Mouse (Mus musculus) megakaryocyte-erythroid progenitor cell, adult 5-6 weeks (primary cell): Measurements from ENCODE around the gene Ube2c. TPM values are rescaled to one million over a fixed set of nuclear protein-coding genes. Genes with fewer than 3 reads are reported as not detected.
"Not testable (repeated sequence)": the region's sequence is repeated elsewhere in the genome, so short reads cannot be mapped to it uniquely, and the experiment has no call there.

ENCODE experiments used
- ATAC-seq: replicated peaks from 2 replicates; pipeline ENCODE4 v1.8.0; 2016; ENCODE audit warnings: mild to moderate bottlenecking, inconsistent platforms; ENCODE audit not compliant: severe bottlenecking, poor library complexity, low FRiP score, low TSS enrichment
- total RNA-seq, 2 experiments: library from RNA; stranded (forward) in 1 of 2; stranded (reverse) in 1 of 2; fragments of 200-1000, 215-1000 nt in 1 of 2; fragments of >200 nt in 1 of 2; fragmentation: Nextera tagmentation in 1 of 2; gene quantifications; 2 replicates each; pipeline ENCODE4 v1.2.3; 2014 to 2017

The Ube2c gene
- total RNA-seq, 2 experiments from 2014 or later = 159 to 194 TPM

- peak; percentile 48 for ATAC-seq
These were observed 15.2 kb downstream of the Ube2c start for GRCm38 (mm10) chr2:164784869-164785420.

DNA sequence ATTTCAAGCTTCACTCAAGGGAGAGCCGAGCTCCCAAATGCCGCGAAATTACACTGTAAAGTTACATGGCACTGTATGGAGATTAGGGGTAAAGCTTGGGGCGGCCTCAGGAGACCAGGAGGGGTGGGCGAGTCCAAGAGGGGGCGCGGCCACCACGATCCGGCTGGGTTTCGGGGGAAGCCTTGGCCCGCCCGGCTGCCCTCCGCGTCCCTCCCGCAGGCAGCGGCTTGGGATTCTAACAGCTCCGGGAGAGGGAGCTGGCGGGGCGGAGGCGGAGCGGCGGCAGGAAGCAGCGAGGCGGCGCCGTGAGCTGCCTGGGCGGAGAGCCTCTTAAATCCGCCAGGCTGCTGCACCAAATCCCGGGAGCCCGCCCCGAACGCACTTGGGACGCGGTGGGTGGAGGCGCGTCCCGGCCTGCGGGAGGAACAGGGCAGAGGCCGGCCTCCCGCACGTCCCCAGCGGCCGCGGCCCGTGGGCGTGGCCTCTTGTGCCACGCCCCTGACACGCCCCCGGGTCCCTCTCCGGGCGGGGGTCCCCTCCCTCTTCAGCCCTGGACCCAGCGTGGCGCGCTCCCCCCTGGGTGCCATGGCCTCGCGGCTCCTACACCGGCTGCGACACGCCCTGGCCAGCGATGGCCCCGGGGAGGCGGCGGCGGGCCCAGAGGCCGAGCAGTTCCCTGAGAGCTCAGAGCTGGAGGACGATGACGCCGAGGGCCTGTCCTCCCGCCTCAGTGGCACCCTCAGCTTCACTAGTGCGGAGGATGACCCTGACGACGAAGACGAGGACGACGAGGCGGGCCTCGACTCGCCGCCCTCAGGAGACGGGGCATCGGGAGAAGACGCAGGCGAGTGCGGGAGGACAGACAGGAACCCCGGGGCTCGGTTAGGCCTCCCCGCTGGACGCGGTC is 16.0 kb downstream of the Ube2c start, which contains the start of gene Snx21:
Snx21 (plus strand) TSS at position 343 of the 907 bp plus-strand sequence.
- ATAC-seq = peak; percentile 58

DNA sequence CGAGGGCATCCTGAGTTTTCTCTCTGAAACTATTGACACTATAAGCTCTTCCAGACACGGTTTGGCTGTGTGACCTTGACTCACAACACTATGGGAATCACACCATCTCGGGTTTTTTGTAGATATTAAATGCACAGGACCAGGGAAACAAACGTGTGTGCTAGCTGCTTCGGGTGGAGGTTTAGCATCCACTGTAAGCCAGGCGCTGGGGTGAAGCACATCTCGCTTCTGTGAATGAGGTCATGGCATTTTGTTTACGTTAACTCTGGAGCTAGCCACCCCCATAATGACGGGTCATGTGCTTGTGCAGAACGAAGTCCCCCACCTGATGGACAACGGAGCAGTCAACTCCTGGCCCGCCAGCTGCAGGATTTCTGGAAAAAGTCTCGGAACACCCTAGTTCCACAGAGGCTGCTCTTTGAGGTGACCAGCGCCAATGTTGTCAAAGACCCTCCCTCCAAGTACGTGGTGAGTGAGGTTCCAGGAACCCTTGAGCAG is 16.7 kb downstream of the Ube2c start:
- ATAC-seq = no peak

DNA sequence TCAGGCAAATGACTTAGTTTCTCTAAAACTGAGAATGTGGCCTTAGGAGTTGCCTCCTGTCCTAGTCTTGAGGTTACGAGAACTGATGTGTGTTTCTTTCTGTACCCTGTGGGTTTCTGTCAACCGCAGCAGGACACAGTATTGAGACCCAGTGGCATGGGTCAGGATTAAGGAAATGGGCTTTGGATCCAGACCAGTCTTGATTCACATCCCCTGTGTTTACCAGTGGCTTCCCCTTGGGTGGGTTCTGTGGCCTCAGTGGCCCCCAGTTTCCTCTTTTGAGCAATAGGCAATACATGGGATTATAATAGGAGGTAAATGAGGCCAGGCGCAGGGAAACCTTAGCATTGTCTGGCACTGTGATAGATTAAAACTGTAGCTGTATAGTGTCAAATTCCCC is 17.3 kb downstream of the Ube2c start:
- ATAC-seq = no peak

GRCm38 (mm10) chr2:164787779-164788178 is 18.1 kb downstream of the Ube2c start:
- no peak for ATAC-seq

GRCm38 (mm10) chr2:164788411-164788810 is 18.7 kb downstream of the Ube2c start:
- no peak for ATAC-seq

DNA sequence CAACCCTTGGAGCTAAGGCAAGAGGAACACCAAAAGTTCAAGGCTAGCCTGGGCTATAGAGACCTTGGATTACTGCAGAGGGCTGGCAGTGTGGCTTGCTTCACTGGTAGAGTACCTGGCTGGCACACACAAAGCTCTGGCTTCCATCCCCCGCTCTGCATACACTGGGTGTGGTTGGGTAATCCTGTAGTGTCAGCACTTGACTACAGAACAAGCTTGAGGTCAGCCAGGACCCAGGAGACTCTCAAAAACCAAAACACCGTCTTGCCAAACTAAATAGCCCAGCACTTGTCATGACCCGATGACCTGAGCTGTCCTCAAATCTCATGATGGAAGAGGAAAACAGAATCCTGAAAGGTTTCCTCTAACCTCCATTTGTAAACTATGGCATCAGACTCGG is 20.8 kb downstream of the Ube2c start:
- ATAC-seq = no peak

GRCm38 (mm10) chr2:164791841-164792261 is 22.2 kb downstream of the Ube2c start:
- no peak for ATAC-seq

GRCm38 (mm10) chr2:164792400-164793190 is 22.9 kb downstream of the Ube2c start:
- no peak for ATAC-seq

DNA sequence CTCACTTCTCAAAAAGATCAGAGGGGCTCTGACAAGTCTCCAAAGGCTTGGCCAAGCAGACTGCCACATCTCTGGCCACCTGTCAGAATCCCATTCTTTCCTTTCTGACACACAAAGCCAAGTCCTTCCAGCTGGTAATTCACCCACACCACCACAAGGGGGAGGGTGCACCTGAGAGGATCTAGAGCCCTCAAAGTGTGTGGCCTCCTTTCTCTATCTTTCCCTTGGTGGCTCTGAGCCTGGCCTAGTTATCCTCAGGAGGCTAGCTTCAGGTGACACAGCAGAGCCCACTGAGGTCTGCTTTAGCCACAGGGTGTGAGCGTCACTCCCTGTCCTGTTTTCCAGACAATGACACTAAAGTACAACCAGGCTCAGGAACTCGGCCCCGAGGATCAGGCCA is 23.5 kb downstream of the Ube2c start:
- ATAC-seq = peak; percentile 58

GRCm38 (mm10) chr2:164793772-164794171 is 24.1 kb downstream of the Ube2c start:
- peak; percentile 49 for ATAC-seq

DNA sequence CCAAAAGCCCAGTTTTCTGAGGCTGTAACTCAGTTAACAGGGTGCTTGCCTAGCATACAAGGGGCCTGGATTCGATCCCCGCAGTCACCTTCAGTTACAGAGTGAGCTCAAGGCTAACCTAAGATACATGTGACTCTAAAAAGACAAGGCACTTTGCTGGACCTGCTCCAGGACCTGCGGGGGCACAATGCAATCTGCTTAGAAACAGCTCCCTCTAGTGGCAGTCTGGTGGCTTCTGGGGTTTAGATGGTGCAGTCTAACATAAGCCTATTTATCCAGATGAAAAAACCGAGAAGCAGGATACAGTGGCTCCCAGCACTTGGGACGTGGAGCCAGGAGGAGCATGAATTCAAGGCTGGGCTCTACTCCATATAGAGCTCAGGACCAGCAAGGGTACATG is 24.6 kb downstream of the Ube2c start:
- peak; percentile 68 for ATAC-seq

DNA sequence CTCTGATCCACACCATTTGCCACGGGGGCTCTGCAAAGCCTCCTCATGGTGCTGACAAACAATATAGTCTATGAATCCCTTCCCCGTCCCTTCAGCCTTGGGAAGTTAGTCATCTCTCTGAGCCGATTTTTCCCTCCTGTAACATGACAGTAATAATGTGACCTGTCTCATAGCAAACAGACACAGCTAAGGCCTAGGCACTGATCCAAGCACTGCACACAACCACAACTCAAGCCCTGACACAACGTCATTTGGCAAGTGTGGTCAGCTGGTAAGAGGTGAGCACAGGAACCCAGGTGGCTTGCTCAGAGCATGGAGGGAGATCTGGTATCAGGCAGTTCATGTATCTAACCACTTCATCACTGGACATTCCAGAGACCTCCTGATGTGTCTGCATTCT is 26.2 kb downstream of the Ube2c start:
- no peak for ATAC-seq

DNA sequence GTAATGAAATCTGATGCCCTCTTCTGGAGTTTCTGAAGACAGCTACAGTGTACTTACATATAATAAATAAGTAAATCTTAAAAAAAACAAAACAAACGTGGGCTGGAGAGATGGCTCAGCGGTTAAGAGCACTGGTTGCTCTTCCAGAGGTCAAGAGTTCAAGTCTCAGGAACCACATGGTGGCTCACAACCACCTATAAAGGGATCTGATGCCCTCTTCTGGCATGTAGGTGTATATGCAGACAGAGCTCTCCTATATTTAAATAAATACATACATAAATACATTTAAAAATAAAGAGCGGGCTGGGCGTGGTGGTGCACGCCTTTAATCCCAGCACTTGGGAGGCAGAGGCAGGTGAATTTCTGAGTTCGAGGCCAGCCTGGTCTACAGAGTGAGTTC is 28.9 kb downstream of the Ube2c start:
- ATAC-seq = not testable (repeated sequence)

- ATAC-seq = no peak
These were observed 30.7 kb downstream of the Ube2c start for GRCm38 (mm10) chr2:164800252-164801004.

GRCm38 (mm10) chr2:164803201-164803920 is 33.7 kb downstream of the Ube2c start:
- no peak for ATAC-seq

GRCm38 (mm10) chr2:164803921-164804313 is 34.2 kb downstream of the Ube2c start:
- ATAC-seq = 0 out of 2 replicates have a peak, but pooled peaks have one; percentile 10

DNA sequence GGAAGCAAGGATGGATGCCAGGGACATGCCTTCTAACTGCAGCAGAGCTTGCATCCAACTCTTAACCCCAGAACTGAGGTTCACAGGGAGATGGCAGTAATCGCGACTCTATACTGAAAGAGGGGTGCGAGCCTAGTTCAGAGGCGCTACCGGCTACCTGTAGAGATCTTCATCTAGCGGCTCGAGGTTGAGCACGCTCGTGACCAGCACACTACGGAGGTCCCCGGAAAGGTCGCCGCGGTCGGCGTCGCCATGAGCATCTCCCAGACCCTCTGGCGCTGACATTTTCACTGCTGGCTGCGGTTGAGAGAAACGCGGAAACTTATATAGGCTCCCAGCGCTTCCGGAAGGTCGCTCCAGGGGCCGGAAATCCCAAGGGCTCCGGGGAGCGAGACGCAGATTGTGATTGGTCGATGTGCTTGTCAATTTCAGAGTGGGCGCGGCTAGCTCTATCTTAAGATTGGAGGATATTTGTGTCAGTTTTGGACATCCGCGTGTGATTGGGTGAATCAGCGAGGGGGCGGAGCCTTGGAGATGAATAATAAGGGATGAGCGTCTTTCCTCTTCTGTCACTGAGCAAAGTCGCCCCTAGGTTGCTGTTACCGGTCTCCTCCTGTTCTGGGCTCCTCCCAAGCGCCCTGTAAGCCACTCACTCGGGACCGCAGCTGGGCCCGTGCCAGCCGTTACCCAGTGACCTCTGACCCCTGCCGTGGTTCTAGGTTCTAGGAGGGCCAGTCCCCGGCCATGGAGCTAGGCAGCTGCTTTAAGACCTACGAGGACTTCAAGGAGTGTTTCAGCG is 35.0 kb downstream of the Ube2c start, which contains the start of the genes Acot8 and Zswim3:
Acot8 (minus strand) TSS at position 350 of the 799 bp plus-strand sequence.
Zswim3 (plus strand) TSS at position 566 of the 799 bp plus-strand sequence.
- peak; percentile 95 for ATAC-seq
